Mouse (Mus musculus) CH12F3 (cell line): ENCODE results near the gene Matn4.

ENCODE experiments used
- in situ Hi-C: fragments of 300-500 bp; cut with MboI; formaldehyde crosslinking; loops from 2 replicates; pipeline ENCODE4 v1.14.3; 2020; ENCODE audit warnings: low sequenced_read_pairs

Matn4 gene

GRCm38 (mm10) chr2:164405060-164405459 lies at the start of gene Matn4:
Matn4 (minus strand) TSS chr2:164405160.
- in situ Hi-C loops, result no loop called here

DNA sequence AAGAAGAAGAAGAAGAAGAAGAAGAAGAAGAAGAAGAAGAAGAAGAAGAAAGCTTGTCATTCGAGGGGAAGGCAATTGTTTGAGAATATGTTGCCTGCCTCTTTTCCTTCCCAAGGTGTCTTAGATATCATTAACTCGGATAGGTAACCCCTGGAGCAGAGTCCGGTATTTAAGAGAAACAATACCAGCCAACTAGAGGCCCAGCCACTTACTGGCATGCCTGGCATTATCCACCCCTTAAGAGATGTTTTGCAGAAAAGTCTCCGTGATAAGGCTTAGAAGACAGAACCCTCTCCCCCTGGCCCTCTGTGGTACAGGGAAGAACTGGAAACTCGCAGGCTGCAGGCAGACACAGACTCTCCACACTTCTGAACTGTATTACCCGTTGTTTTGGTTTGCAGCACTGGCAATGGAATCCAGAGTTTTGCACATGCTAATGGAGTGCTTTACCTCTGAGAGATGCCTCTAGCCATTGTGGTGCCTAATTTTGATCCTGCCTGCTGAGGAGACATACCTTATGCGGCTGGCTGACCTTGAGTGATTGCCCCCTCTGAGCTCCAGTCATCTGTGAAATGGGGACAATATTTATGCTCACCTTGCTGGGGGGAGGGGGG lies 49.0 kb upstream of the Matn4 start:
- in situ Hi-C loops, result no loop called here

DNA sequence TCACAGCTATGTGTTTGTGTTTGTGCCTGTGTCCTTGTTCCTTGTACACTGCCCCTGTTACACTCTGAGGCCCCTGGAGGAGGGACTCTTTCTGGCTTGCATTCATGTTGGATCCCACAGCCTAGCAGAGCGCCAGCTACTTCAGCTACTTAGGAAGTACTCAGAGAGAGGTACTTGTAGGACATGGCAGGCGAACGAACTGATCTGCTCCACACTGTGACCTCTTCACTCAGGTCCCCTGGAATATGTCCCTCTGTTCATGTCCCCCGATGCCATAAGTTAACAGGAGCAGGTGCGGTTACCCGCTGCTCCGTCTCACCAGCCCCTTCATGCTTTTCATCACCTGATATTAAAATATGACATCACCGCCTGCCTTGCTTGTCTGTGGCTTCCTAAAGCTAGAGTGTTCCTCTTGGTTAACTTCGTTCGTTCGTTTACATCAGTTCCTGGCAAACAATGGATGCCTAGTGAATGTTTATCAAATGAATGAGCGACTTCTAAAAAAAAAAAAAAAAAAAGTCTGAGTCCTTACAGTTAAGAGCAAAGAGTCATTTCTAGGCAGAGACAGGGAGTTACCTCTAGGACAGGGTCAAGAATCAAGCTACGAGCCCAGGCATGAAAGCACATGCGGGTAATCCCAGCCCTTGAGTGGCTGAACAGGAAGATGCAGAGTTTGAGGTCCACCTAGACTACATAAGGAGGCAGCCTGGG lies 48.2 kb upstream of the Matn4 start:
- in situ Hi-C loops, result no loop called here

DNA sequence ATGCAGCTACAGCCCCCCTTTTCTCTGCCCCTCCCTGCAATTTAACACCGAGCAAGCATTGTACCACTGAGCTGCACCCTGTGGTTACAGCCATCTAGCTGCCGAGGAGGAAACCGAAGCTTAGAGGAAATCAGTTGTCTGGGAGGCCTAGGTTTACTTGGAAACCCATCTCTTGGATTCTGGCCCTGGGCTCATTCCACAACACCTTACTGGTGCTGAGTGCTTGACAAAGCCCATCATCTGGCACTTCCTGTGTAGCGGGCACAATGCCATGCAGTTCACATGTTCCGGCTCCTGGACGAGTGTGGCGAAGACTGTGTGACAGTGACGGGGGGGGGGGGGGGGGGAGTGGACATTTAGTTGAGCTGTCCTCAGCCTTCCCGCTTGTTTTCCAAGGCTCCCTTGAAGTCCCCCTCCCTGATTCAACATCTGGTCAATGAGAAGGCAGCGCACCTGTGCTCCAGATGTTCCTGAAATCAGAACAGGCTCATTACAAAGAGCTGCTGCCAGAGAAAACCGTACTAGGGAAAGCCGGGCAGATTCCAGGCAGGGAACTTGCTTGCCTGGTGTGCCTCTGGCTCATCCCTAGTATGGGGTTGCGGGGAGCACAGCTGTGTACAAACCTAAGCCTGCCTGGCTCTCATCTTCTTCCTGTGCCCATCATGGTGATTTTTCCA lies 47.2 kb upstream of the Matn4 start:
- in situ Hi-C loops, result no loop called here

DNA sequence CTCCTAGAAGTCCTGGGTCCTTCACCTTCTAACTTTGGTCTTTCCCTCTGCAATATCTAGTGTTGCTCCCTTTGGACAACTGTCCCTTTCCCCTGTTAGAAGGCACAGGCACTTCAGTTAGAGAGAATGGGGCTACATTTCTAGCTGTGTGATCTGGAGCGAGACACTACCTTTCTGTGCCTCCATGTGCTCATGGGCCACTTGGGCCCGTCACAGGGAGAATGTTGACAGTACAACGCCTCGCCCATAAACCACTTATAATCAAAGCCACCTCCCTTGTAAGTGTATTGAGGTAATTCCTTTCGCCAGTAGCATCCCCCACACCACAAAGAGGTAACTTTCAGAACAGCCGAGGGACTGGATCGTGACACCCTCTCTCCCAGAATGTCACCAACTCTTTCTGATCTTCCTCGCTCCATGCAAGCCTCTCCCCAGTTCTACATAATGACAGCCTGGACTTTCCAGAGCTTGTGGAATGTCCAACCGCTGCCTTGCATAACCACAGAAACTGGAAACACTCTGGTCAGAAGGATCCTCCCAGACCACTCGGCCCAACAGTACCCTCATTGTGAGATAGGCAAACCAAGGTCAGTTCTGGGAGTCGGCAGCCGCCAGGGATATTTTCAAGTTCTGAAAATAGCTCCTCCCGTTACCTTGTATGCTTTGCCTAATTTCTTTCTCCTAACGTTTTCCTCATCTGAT lies 44.5 kb upstream of the Matn4 start:
- in situ Hi-C loops, result no loop called here

DNA sequence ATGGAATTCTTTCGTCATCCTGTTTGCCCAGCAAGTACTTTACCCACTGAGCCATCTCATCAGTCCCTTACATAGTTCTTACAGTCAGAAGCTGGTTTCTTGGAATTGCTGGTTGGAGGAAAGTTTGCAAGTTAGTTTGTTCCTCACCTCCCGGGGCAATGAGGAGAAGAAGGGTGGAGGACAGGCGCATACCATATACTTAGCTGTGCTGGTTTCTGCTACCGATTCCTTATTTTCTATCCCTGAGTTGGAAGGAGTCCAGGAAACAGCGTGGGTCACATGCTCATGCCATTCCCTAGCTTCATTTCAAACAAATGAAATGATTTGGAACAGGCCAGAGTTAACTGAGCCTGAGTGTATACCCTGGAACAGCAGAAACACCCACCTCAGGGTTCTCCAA lies 44.0 kb upstream of the Matn4 start:
- in situ Hi-C loops, result no loop called here

- in situ Hi-C loops, result no loop called here
These were observed 43.2 kb upstream of the Matn4 start for GRCm38 (mm10) chr2:164448140-164448539.

DNA sequence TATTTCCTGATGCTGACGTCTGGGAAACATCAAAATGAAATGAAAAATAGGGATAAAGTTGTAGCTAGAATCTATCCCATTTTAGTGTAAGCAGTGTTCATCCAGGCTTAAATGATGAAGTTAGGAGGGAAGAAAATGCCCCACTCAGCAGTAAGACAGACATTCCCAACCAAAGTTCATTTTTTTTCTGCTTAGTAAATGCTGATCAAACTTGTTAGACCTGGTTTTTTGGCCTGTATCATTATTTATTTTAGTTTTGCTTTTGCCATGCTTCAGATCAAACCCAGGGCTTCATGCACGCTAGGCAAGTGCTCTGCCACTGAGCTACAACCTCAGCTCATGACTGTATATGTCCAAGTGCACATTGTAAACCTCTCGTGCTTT lies 41.1 kb upstream of the Matn4 start:
- in situ Hi-C loops, result no loop called here

GRCm38 (mm10) chr2:164445399-164446085 lies 40.6 kb upstream of the Matn4 start:
- in situ Hi-C loops, result no loop called here

GRCm38 (mm10) chr2:164444701-164445100 lies 39.7 kb upstream of the Matn4 start:
- in situ Hi-C loops, result no loop called here

DNA sequence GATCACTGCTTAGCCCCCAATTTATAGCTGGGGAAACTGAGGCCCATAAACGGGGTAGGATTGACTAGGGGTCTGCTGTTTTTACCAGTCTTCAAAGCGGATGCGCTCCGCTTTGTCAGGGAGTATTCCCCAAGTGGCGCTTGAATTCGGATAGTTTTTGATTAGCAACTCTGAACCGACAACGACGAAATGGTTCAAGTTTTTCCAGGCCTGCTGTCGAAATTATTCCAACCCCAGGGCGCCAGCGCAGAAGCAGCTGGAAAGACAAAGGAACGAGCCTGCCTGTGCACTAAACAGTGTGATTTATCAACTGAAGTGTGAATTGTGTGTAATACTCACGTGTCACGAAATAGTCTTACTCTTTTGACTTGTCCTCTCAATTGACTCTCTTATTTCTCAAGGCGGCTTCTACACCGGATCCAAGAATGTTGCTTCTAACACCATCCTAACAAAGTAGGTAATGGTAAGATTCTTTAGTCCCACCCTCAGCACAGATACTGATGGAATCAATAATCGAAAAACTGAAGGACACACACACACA lies 38.6 kb upstream of the Matn4 start, which contains the start of gene Sdc4:
Sdc4 (minus strand) TSS at position 428 of the 541 bp plus-strand sequence.
- in situ Hi-C loops, result no loop called here

GRCm38 (mm10) chr2:164443051-164443437 lies 38.1 kb upstream of the Matn4 start:
- in situ Hi-C loops, result no loop called here

DNA sequence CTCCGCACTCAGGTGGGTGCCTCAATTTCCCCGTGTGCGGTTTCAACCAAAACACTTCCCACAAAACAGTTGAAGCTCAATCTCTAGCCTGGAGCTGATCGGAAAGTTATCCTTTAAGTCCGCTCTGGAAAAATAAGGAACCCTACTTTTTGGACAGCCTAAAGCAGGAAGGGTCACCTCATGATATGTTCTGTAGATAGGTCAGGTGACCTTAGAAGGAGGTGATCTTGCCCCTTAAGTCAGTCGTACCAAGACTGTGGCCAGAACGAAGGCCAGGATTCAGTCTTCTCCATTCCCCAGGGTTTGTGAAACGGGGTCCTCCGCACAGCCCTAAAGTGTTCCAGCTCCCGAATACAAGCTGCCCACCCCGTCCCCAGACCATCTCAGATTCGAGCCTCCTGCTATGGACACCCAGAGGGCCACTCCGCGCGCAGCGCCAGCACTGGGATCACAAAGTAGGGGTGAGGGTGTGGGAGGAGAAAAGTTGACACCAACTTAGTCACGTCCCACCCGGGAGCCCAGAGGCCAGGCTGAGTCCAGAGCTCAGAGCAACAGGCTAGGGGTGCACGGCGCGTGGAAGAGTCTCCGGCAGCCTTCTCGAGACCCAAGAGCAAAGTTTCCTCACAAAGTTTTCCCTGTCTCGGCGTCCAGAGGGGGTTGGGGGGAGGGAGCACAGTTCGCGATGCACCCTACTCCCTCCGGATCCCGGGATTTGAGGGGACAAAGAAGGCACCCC lies 37.5 kb upstream of the Matn4 start:
- in situ Hi-C loops, result no loop called here

GRCm38 (mm10) chr2:164441731-164442130 lies 36.8 kb upstream of the Matn4 start:
- in situ Hi-C loops, result no loop called here

DNA sequence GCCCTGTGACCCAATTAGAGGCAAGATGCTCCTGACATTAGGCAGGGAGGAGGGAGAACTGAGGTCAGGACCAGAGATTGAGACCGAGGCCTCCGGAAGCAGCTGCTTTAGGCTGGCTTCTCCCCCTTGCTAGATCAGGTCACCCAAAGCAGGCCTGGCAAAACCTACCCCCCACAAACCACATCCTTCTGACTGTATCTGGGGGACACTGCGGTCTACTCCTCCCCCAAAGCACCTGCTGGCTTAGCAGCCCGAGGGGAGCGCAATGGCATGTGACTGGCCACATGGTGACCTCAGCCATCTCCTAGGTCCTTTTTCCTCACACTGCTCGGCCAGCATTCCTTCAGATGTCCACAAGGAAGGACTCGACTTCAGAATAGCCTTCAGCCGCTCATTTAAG lies 36.2 kb upstream of the Matn4 start:
- in situ Hi-C loops, result no loop called here

GRCm38 (mm10) chr2:164440314-164440713 lies 35.4 kb upstream of the Matn4 start:
- in situ Hi-C loops, result no loop called here

DNA sequence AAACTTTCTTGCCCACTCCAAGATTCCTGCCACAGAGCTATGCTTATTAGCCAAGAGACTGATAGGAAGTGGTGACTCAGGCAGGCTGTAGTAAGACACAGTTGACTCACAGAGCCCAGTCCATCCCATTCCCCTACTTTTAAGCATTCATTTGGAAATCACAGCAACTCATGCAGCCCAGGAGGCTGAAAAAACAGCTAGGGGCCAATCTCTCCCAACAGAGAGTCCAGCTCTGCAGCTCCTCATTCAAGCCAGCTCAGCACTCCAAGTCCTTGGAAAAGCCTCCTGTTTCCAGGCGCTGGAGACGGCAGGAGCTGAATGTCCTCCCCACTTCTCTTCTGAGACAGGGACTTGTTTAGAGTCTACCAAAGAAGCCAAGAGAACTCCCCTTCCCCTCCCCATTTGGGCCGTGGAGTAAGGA lies 34.1 kb upstream of the Matn4 start:
- in situ Hi-C loops, result no loop called here

DNA sequence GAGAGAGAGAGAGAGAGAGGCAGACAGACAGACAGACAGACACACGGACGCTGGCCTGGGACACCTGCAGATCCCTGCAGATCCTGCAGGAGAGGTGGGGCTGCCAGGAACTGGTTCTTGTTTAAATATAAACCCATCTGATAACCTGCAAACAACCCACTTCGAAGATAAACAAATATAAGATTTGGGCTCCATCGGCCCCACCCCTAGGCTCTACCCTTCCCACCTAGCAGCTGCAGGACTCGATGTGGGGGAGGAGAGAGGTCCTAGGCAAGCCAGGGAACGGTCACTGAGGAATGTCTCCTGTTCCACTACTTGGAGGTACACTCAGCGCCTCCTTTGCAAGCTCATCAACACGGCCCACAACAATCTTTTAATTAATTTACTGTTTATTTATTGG lies 33.3 kb upstream of the Matn4 start:
- in situ Hi-C loops, result no loop called here

GRCm38 (mm10) chr2:164437710-164438109 lies 32.8 kb upstream of the Matn4 start:
- in situ Hi-C loops, result no loop called here

GRCm38 (mm10) chr2:164436961-164437360 lies 32.0 kb upstream of the Matn4 start:
- in situ Hi-C loops, result no loop called here
